In genomic region chr11:98586087-98586891, GRCm38 (mm10) we compare ENCODE assay signal across 8 mouse cellular contexts. TPM values are rescaled to one million over a fixed set of nuclear protein-coding genes. Genes with fewer than 3 reads are reported as not detected.
DNase-seq lines count a peak whose midpoint lies in the region; ATAC-seq and TF ChIP-seq lines count a peak whose summit lies in the region.

No protein-coding gene starts in this region.

- dilution Hi-C loops in CH12.LX (cut with MboI; ENCODE audit: extremely low pct_ligation_motif_present, extremely low pct_unique_long_range_greater_than_20kb, low sequenced_read_pairs): no loop called here

- DNase-seq in embryo, embryonic 10 days (ENCODE audit: low spot score): peak; percentile 30
- no peak for DNase-seq in embryo, embryonic 9.5 days (ENCODE audit: extremely low spot score)
- DNase-seq in CH12.LX (ENCODE audit: extremely low read depth): peak; percentile 33
- DNase-seq in liver: peak; percentile 50
- no peak for DNase-seq in urinary bladder, postnatal 25 days (ENCODE audit: low spot score)

- peaks cover 21 to 43% of the 10 kb centered on the region in 2 experiments for H3K4me1 ChIP-seq in CH12.LX (ENCODE audit: control insufficient read depth in 1 of 2, insufficient read depth in 2 of 2)
- peaks cover 37% of the 10 kb centered on the region for H3K4me1 ChIP-seq in embryonic facial prominence, embryonic 15.5 days
- H3K4me1 ChIP-seq in hindbrain, embryonic 12.5 days: peaks cover 34% of the 10 kb centered on the region
- H3K4me1 ChIP-seq in stomach, embryonic 15.5 days: peaks cover 40% of the 10 kb centered on the region

- 1% methylated on average over 22 of the region's 22 CpGs for WGBS in embryonic facial prominence, embryonic 15.5 days
- 2% methylated on average over 22 of the region's 22 CpGs for WGBS in hindbrain, embryonic 12.5 days
- 2% methylated on average over 22 of the region's 22 CpGs for WGBS in stomach, embryonic 15.5 days

- peaks cover 25 to 38% of the 10 kb centered on the region in 2 experiments for H3K36me3 ChIP-seq in CH12.LX (replicated peaks in 1 of 2; ENCODE audit: control insufficient read depth in 1 of 2, insufficient read depth in 1 of 2, low read length in 1 of 2)
- peaks cover 23% of the 10 kb centered on the region for H3K36me3 ChIP-seq in embryonic facial prominence, embryonic 15.5 days
- H3K36me3 ChIP-seq in hindbrain, embryonic 12.5 days: peaks cover 23% of the 10 kb centered on the region
- H3K36me3 ChIP-seq in stomach, embryonic 15.5 days: peaks cover 17% of the 10 kb centered on the region

- H3K4me3 ChIP-seq in CH12.LX (replicated peaks in 1 of 3; ENCODE audit: low read depth in 2 of 3, low read length in 2 of 3, poor library complexity in 1 of 3): peak overlapping the region; percentile 71 to 95 (median 77)
- H3K4me3 ChIP-seq in embryonic facial prominence, embryonic 15.5 days (replicated peaks): peak overlapping the region; percentile 84
- H3K4me3 ChIP-seq in hindbrain, embryonic 12.5 days: peak overlapping the region; percentile 86
- peak overlapping the region; percentile 80 for H3K4me3 ChIP-seq in stomach, embryonic 15.5 days (replicated peaks)

- TF ChIP-seq EP300 in CH12.LX (IDR thresholded peaks at IDR 0.05; ENCODE audit: low read length): no peak

- H3K27me3 ChIP-seq in CH12.LX (replicated peaks): peaks cover 14% of the 10 kb centered on the region
- no peaks in the 10 kb centered on the region for H3K27me3 ChIP-seq in embryonic facial prominence, embryonic 15.5 days
- no peaks in the 10 kb centered on the region for H3K27me3 ChIP-seq in hindbrain, embryonic 12.5 days
- H3K27me3 ChIP-seq in stomach, embryonic 15.5 days (replicated peaks): no peaks in the 10 kb centered on the region

- H3K4me2 ChIP-seq in CH12.LX (ENCODE audit: insufficient read depth, low read depth, poor library complexity, severe bottlenecking): peak overlapping the region; percentile 66
- peak overlapping the region; percentile 87 for H3K4me2 ChIP-seq in embryonic facial prominence, embryonic 15.5 days (replicated peaks)
- peak overlapping the region; percentile 93 for H3K4me2 ChIP-seq in hindbrain, embryonic 12.5 days (replicated peaks)
- H3K4me2 ChIP-seq in stomach, embryonic 15.5 days: peak overlapping the region; percentile 91

- TF ChIP-seq RAD21 in CH12.LX (IDR thresholded peaks at IDR 0.05; ENCODE audit: low read depth, low read length): no peak

- no peak for TF ChIP-seq CTCF in CH12.LX (conservative IDR thresholded peaks at IDR 0.05 in 1 of 2, IDR thresholded peaks at IDR 0.05 in 1 of 2; ENCODE audit: low read depth in 2 of 2, low read length in 2 of 2)

- no peak for TF ChIP-seq POLR2A in CH12.LX (IDR thresholded peaks at IDR 0.05; ENCODE audit: low read depth, low read length)

- peak overlapping the region; percentile 65 for H3K9ac ChIP-seq in CH12.LX (ENCODE audit: insufficient read depth, low read depth)
- H3K9ac ChIP-seq in embryonic facial prominence, embryonic 15.5 days: peak overlapping the region; percentile 83
- peak overlapping the region; percentile 90 for H3K9ac ChIP-seq in hindbrain, embryonic 12.5 days
- H3K9ac ChIP-seq in stomach, embryonic 15.5 days: peak overlapping the region; percentile 67

- H3K79me2 ChIP-seq in CH12.LX (replicated peaks; ENCODE audit: control insufficient read depth, extremely low read depth, insufficient read depth, poor library complexity, severe bottlenecking): peaks cover 17% of the 10 kb centered on the region

- ATAC-seq in embryonic facial prominence, embryonic 15.5 days (ENCODE audit: insufficient number of reproducible peaks, low FRiP score, low TSS enrichment, low read depth): peak; percentile 25
- peak; percentile 63 for ATAC-seq in hindbrain, embryonic 12.5 days (ENCODE audit: low FRiP score)
- peak; percentile 1; the same call in 1 of the 2 replicates for ATAC-seq in stomach, embryonic 15.5 days (ENCODE audit: insufficient read depth, low FRiP score, low read depth)

- in situ Hi-C loops in CH12.LX (cut with MboI; ENCODE audit: low pct_ligation_motif_present, low pct_unique_long_range_greater_than_20kb, low sequenced_read_pairs): loop anchor here (5.0 kb wide), 1 partner anchor 34 kb away; the partner anchor contains the start of gene Zpbp2

- no peak overlapping the region for H3K27ac ChIP-seq in CH12.LX (ENCODE audit: insufficient read depth, low read depth)
- peak overlapping the region; percentile 91 for H3K27ac ChIP-seq in embryonic facial prominence, embryonic 15.5 days (replicated peaks)
- H3K27ac ChIP-seq in hindbrain, embryonic 12.5 days: peak overlapping the region; percentile 86; the same call in 1 of the 2 replicates
- peak overlapping the region; percentile 72 for H3K27ac ChIP-seq in stomach, embryonic 15.5 days

- H3K9me3 ChIP-seq in CH12.LX (replicated peaks; ENCODE audit: low read length): no peaks in the 10 kb centered on the region
- H3K9me3 ChIP-seq in embryonic facial prominence, embryonic 15.5 days (replicated peaks): no peaks in the 10 kb centered on the region
- no peaks in the 10 kb centered on the region for H3K9me3 ChIP-seq in hindbrain, embryonic 12.5 days (replicated peaks)
- H3K9me3 ChIP-seq in stomach, embryonic 15.5 days: no peaks in the 10 kb centered on the region

TF ChIP-seq in CH12.LX, 34 proteins besides CTCF, POLR2A, EP300 and RAD21:
- TF ChIP-seq ZKSCAN1 (IDR thresholded peaks at IDR 0.05; ENCODE audit: borderline replicate concordance, low read depth, low read length) (no peak), NRF1 (IDR thresholded peaks at IDR 0.05; ENCODE audit: low read depth, low read length) (no peak), CHD1 (IDR thresholded peaks at IDR 0.05; ENCODE audit: low read depth, low read length) (0 out of 2 replicates have a peak, but pooled peaks have one; percentile 24), BHLHE40 (IDR thresholded peaks at IDR 0.05; ENCODE audit: low read depth, low read length) (no peak), NELFE (IDR thresholded peaks at IDR 0.05; ENCODE audit: low read depth, low read length) (no peak), GABPA (IDR thresholded peaks at IDR 0.05; ENCODE audit: insufficient replicate concordance, low read depth, low read length) (no peak), MAFK (IDR thresholded peaks at IDR 0.05; ENCODE audit: insufficient replicate concordance, low read length) (no peak), ZC3H11A (IDR thresholded peaks at IDR 0.05; ENCODE audit: low read depth, low read length) (no peak), SIN3A (IDR thresholded peaks at IDR 0.05; ENCODE audit: low read length) (no peak)

RNA-seq across cellular contexts. Expression of gene Ormdl3, which starts 0.9 kb away (rescaled TPM):
- 45.1 and 49.7 TPM in 2 replicates for total RNA-seq in CH12.LX (2012; rRNA removed)
- total RNA-seq in CH12.LX (2014; rRNA removed): 30.6 and 32.9 TPM in 2 replicates
- 32.5 and 34.9 TPM in 2 replicates for polyA plus RNA-seq in CH12.LX (2012; ENCODE audit: insufficient read length, low read depth)
- polyA plus RNA-seq in embryonic facial prominence, embryonic 15.5 days (2015; fragmentation: Nextera tagmentation; extraction: Ambion mirVana): 76.4 and 87.3 TPM in 2 replicates
- 69.8 and 71.4 TPM in 2 replicates for polyA plus RNA-seq in hindbrain, embryonic 12.5 days (2016; fragmentation: Nextera tagmentation; extraction: Ambion mirVana)
- 55.6 and 61.8 TPM in 2 replicates for polyA plus RNA-seq in stomach, embryonic 15.5 days (2015; fragmentation: Nextera tagmentation; extraction: Ambion mirVana)

RNA-seq across cellular contexts. Expression of gene Lrrc3c, which starts 11.8 kb away (rescaled TPM):
- total RNA-seq in CH12.LX (2012; rRNA removed) (not detected in 2 replicates), CH12.LX (2014; rRNA removed) (not detected in 2 replicates)
- not detected in 2 replicates for polyA plus RNA-seq in CH12.LX (2012; ENCODE audit: insufficient read length, low read depth)
- not detected in 2 replicates for polyA plus RNA-seq in embryonic facial prominence, embryonic 15.5 days (2015; fragmentation: Nextera tagmentation; extraction: Ambion mirVana)
- not detected in 2 replicates for polyA plus RNA-seq in hindbrain, embryonic 12.5 days (2016; fragmentation: Nextera tagmentation; extraction: Ambion mirVana)
- polyA plus RNA-seq in stomach, embryonic 15.5 days (2015; fragmentation: Nextera tagmentation; extraction: Ambion mirVana): not detected in 2 replicates

RNA-seq across cellular contexts. Expression of gene Zpbp2, which starts 35.4 kb away (rescaled TPM):
- 3.1 and 3.9 TPM in 2 replicates for total RNA-seq in CH12.LX (2012; rRNA removed)
- 3.2 and 5.0 TPM in 2 replicates for total RNA-seq in CH12.LX (2014; rRNA removed)
- 3.0 and 3.7 TPM in 2 replicates for polyA plus RNA-seq in CH12.LX (2012; ENCODE audit: insufficient read length, low read depth)
- 0.16 TPM in 1 of 2 replicates, not detected in the other for polyA plus RNA-seq in embryonic facial prominence, embryonic 15.5 days (2015; fragmentation: Nextera tagmentation; extraction: Ambion mirVana)
- 0.17 and 0.38 TPM in 2 replicates for polyA plus RNA-seq in hindbrain, embryonic 12.5 days (2016; fragmentation: Nextera tagmentation; extraction: Ambion mirVana)
- 0.31 and 0.40 TPM in 2 replicates for polyA plus RNA-seq in stomach, embryonic 15.5 days (2015; fragmentation: Nextera tagmentation; extraction: Ambion mirVana)

RNA-seq across cellular contexts. Expression of gene Gm12355, which starts 39.2 kb away (rescaled TPM):
- total RNA-seq in CH12.LX (2012; rRNA removed) (1.8 and 2.0 TPM in 2 replicates), CH12.LX (2014; rRNA removed) (24.2 and 26.0 TPM in 2 replicates)
- 3.0 and 9.8 TPM in 2 replicates for polyA plus RNA-seq in CH12.LX (2012; ENCODE audit: insufficient read length, low read depth)
- polyA plus RNA-seq in embryonic facial prominence, embryonic 15.5 days (2015; fragmentation: Nextera tagmentation; extraction: Ambion mirVana): 0.85 and 2.6 TPM in 2 replicates
- polyA plus RNA-seq in hindbrain, embryonic 12.5 days (2016; fragmentation: Nextera tagmentation; extraction: Ambion mirVana): 0.49 and 0.55 TPM in 2 replicates
- polyA plus RNA-seq in stomach, embryonic 15.5 days (2015; fragmentation: Nextera tagmentation; extraction: Ambion mirVana): 1.1 and 5.0 TPM in 2 replicates

RNA-seq across cellular contexts. Expression of gene Gsdma3, which starts 39.9 kb away (rescaled TPM):
- total RNA-seq in CH12.LX (2012; rRNA removed) (not detected in 2 replicates), CH12.LX (2014; rRNA removed) (not detected in 2 replicates)
- polyA plus RNA-seq in CH12.LX (2012; ENCODE audit: insufficient read length, low read depth): not detected in 2 replicates
- polyA plus RNA-seq in embryonic facial prominence, embryonic 15.5 days (2015; fragmentation: Nextera tagmentation; extraction: Ambion mirVana): not detected in 2 replicates
- not detected in 2 replicates for polyA plus RNA-seq in hindbrain, embryonic 12.5 days (2016; fragmentation: Nextera tagmentation; extraction: Ambion mirVana)
- not detected in 2 replicates for polyA plus RNA-seq in stomach, embryonic 15.5 days (2015; fragmentation: Nextera tagmentation; extraction: Ambion mirVana)

Comparison
In these comparisons a context has a peak if more than half of its experiments do, and no peak if none do; other contexts are left out.
1. DNase-seq: peak in embryo, embryonic 10 days (single experiment), CH12.LX (single experiment) and liver (single experiment); none in embryo, embryonic 9.5 days (single experiment) and urinary bladder, postnatal 25 days (single experiment).
2. ATAC-seq: peak in every context shown above with its lines; median percentile 63 in hindbrain, embryonic 12.5 days; 25 in embryonic facial prominence, embryonic 15.5 days; 1 in stomach, embryonic 15.5 days.
3. Peak in every context shown above with its lines, with median percentiles within 50 percentile points of each other: H3K4me2 ChIP-seq, H3K4me3 ChIP-seq and H3K9ac ChIP-seq.